Mouse (Mus musculus): ENCODE data around the gene Nhs. TPM values are rescaled to one million over a fixed set of nuclear protein-coding genes. Genes with fewer than 3 reads are reported as not detected.

The Nhs gene
- 0.24 TPM for total RNA-seq (2023)

GRCm38 (mm10) chrX:162159637-162160611 lies at the start of gene Nhs:
Gene Nhs, minus strand, starts transcription at chrX:162159730.

